Mouse (Mus musculus): ENCODE data around the gene Zfp3. TPM values are rescaled to one million over a fixed set of nuclear protein-coding genes. Genes with fewer than 3 reads are reported as not detected.

Gene Zfp3
- polyA plus RNA-seq (2017; shearing (Covaris generic)): 7.6 TPM

DNA sequence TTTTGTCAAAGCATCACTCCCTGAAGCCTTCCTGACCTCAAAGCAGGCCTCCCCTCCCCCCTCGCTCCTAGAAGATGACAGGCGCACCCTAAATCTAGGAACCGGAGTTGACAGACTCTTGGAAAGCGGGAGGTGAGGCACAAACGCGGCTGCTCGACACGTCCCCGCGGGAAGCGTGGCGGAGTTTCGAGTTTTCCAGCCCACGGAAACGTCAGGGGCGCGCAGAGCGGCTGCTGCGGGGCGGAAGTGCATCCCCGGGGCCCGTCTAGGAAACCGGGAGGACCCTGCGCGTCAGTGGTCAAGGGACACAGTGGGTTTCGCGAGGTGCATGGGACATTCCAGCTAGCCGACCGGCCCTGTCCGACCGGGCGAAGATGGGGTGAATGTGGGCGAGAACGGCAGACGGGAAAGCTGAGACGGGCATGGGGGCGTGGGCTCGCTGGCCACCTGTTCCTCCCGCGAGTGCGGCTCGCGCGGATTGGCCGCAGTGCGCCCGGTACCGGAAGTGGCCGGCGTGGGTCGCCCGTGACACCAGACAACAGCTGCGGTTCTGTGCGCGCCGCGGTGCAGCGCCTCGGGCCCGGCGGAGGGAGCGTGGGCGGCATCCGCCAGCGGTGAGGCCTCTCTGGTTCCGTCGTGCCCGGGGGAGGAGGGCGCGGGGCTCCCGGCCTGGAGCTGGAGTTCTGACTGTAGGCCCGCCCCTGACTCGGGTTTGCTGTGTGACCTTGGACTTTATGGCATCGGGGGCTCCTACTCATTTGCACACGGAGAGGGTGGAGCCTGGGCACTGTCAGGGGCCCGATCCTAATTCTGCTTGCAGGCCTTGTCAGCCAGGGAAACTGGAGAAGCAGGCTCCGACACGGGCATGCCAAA lies at the start of gene Zfp3:
Gene Zfp3, plus strand, starts transcription at position 274 of the 873 bp plus-strand sequence.

DNA sequence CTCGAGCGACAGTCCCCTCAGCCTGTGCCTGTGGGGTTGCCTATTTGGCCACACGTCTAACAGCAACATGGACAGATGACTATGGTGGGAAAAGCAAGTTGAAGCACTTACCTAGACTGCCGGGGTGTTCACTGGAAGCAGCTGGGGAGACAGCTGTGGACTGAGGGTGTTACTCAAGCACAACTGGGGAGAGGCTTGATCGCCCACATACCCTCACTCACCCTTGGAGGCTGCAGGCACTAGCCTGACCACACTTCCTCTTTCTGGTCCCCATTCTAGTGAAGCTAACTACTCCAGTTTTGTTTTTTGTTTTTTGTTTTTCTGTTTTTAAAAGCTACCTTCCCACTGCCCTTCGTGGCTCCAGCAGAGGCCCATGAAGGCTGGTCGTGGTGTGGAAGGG lies 48.4 kb downstream of the Zfp3 start, which contains the start of gene Scimp:
Gene Scimp, minus strand, starts transcription at position 222 of the 400 bp plus-strand sequence.

Other genes with a start within 250 kb of the Zfp3 start
- gene Vmo1, start 249.6 kb upstream of the Zfp3 start, polyA plus RNA-seq (2017; shearing (Covaris generic)): not detected
- not detected for gene Gltpd2, start 245.0 kb upstream of the Zfp3 start, polyA plus RNA-seq (2017; shearing (Covaris generic))
- gene Psmb6, start 238.8 kb upstream of the Zfp3 start, polyA plus RNA-seq (2017; shearing (Covaris generic)): 353 TPM
- not detected for gene Gm40193, start 231.3 kb upstream of the Zfp3 start, polyA plus RNA-seq (2017; shearing (Covaris generic))
- 1.9 TPM for gene Pld2, start 224.1 kb upstream of the Zfp3 start, polyA plus RNA-seq (2017; shearing (Covaris generic))
- gene Mink1, start 201.3 kb upstream of the Zfp3 start, polyA plus RNA-seq (2017; shearing (Covaris generic)): 17.5 TPM
- gene 4930544D05Rik, start 148.4 kb upstream of the Zfp3 start, polyA plus RNA-seq (2017; shearing (Covaris generic)): 0.30 TPM
- gene Chrne, start 145.0 kb upstream of the Zfp3 start, polyA plus RNA-seq (2017; shearing (Covaris generic)): 1.1 TPM
- gene Gp1ba, start 125.1 kb upstream of the Zfp3 start, polyA plus RNA-seq (2017; shearing (Covaris generic)): 0.08 TPM
- 428 TPM for gene Rnf167, start 117.0 kb upstream of the Zfp3 start, polyA plus RNA-seq (2017; shearing (Covaris generic))
- 168 TPM for gene Slc25a11, start 116.7 kb upstream of the Zfp3 start, polyA plus RNA-seq (2017; shearing (Covaris generic))
- gene Pfn1, start 109.6 kb upstream of the Zfp3 start, polyA plus RNA-seq (2017; shearing (Covaris generic)): 5,457 TPM
- gene Eno3, start 107.0 kb upstream of the Zfp3 start, polyA plus RNA-seq (2017; shearing (Covaris generic)): 36.6 TPM
- gene Spag7, start 94.8 kb upstream of the Zfp3 start, polyA plus RNA-seq (2017; shearing (Covaris generic)): 81.0 TPM
- 43.3 TPM for gene Camta2, start 76.1 kb upstream of the Zfp3 start, polyA plus RNA-seq (2017; shearing (Covaris generic))
- 0.66 TPM for gene Inca1, start 64.1 kb upstream of the Zfp3 start, polyA plus RNA-seq (2017; shearing (Covaris generic))
- gene Kif1c, start 63.7 kb upstream of the Zfp3 start, polyA plus RNA-seq (2017; shearing (Covaris generic)): 1.8 TPM
- 0.38 TPM for gene Scimp, start 48.4 kb downstream of the Zfp3 start, polyA plus RNA-seq (2017; shearing (Covaris generic))
- 46.9 TPM for gene Rabep1, start 80.6 kb downstream of the Zfp3 start, polyA plus RNA-seq (2017; shearing (Covaris generic))
- 111 TPM for gene Nup88, start 205.8 kb downstream of the Zfp3 start, polyA plus RNA-seq (2017; shearing (Covaris generic))
- 96.5 TPM for gene Rpain, start 206.0 kb downstream of the Zfp3 start, polyA plus RNA-seq (2017; shearing (Covaris generic))
- gene C1qbp, start 218.8 kb downstream of the Zfp3 start, polyA plus RNA-seq (2017; shearing (Covaris generic)): 136 TPM
- gene Dhx33, start 240.2 kb downstream of the Zfp3 start, polyA plus RNA-seq (2017; shearing (Covaris generic)): 21.9 TPM